Mouse (Mus musculus): ENCODE measurements around the gene Cntrob.

Gene Cntrob

GRCm38 (mm10) chr11:69250106-69250505 lies 73.5 kb downstream of the Cntrob start:
- DNase-seq (ENCODE audit: low read depth, low spot score), result no peak

Measured in ZHBTc4 (cell line).